Mouse (Mus musculus) intestine, postnatal 0 days (tissue): Measurements from ENCODE around the gene Hivep3. TPM values are rescaled to one million over a fixed set of nuclear protein-coding genes. Genes with fewer than 3 reads are reported as not detected.
A peak's percentile ranks its signal among the peaks of the same experiment; 100 is the strongest.

Source experiments
- ATAC-seq: fragments of 200-750 bp; cut with Nextera tagmentation; 2 replicates; pipeline ENCODE4 v1.8.0; 2017; ENCODE audit warnings: mild to moderate bottlenecking, moderate TSS enrichment, moderate library complexity
- H3K27ac ChIP-seq: fragments of 300-500 bp; sonication (generic); 2 replicates; pipeline ENCODE4 v1.5.1; 2014; ENCODE audit warnings: mild to moderate bottlenecking, low read depth, low read length, moderate library complexity
- H3K27me3 ChIP-seq: fragments of 300-500 bp; sonication (generic); replicated peaks from 2 replicates; pipeline ENCODE4 v1.6.1; 2014; ENCODE audit warnings: low read length, mixed read lengths; ENCODE audit not compliant: control insufficient read depth, insufficient read depth
- H3K36me3 ChIP-seq: fragments of 300-500 bp; sonication (generic); 2 replicates; pipeline ENCODE4 v1.6.1; 2014; ENCODE audit warnings: mild to moderate bottlenecking, moderate library complexity; ENCODE audit not compliant: control insufficient read depth, insufficient read depth
- H3K4me1 ChIP-seq: fragments of 300-500 bp; sonication (generic); replicated peaks from 2 replicates; pipeline ENCODE4 v1.6.1; 2014; ENCODE audit warnings: antibody characterized with exemption, low read length, mixed read lengths; ENCODE audit not compliant: control insufficient read depth, insufficient read depth
- H3K4me2 ChIP-seq: fragments of 300-500 bp; sonication (generic); replicated peaks from 2 replicates; pipeline ENCODE4 v1.6.1; 2014; ENCODE audit warnings: low read depth, mild to moderate bottlenecking, moderate library complexity
- H3K4me3 ChIP-seq: fragments of 300-500 bp; sonication (generic); 2 replicates; pipeline ENCODE4 v1.5.1; 2014; ENCODE audit warnings: low read depth, low read length
- H3K9ac ChIP-seq: fragments of 300-500 bp; sonication (generic); 2 replicates; pipeline ENCODE4 v1.6.1; 2014; ENCODE audit warnings: mild to moderate bottlenecking, low read depth, low read length
- H3K9me3 ChIP-seq: fragments of 300-500 bp; sonication (generic); 2 replicates; pipeline ENCODE4 v1.6.1; 2016; ENCODE audit warnings: mixed run types; ENCODE audit not compliant: control insufficient read depth
- CTCF ChIP-seq: sonication (generic); IDR thresholded peaks from 2 replicates; pipeline ENCODE4 v1.5.1; 2016; ENCODE audit warnings: low read depth, mild to moderate bottlenecking, control low read depth, antibody characterized with exemption, moderate library complexity
- WGBS: fragments of 180-500 bp; shearing (Covaris S2); extraction: QIAGEN DNeasy Blood & Tissue Kit; methylation state at CpG from one replicate; pipeline ENCODE4 v1.1.7; 2014; 5-methylcytosine and 5-hydroxymethylcytosine counted together
- polyA plus RNA-seq: library from polyadenylated mRNA; unstranded; fragments of >200 nt; fragmentation: Nextera tagmentation; extraction: Ambion mirVana; gene quantifications from 2 replicates; pipeline ENCODE4 v1.2.1, GENCODE M21; 2015

Gene Hivep3
- polyA plus RNA-seq, 1 experiment from 2014 or later: 4.1 TPM

GRCm38 (mm10) chr4:120149142-120149524, 415.5 kb downstream of the Hivep3 start:
- Histone ChIP-seq H3K27me3 (no peaks in the 10 kb centered on the region), H3K36me3 (no peaks in the 10 kb centered on the region), H3K9me3 (no peaks in the 10 kb centered on the region), H3K27ac (no peak overlapping the region), H3K4me2 (peak overlapping the region; percentile 54), H3K4me1 (no peaks in the 10 kb centered on the region), H3K4me3 (no peak overlapping the region), H3K9ac (no peak overlapping the region)
- 61% methylated on average over 3 of the region's 3 CpGs for WGBS
- peak; percentile 36; the same call in 1 of the 2 replicates for ATAC-seq
- TF ChIP-seq CTCF: peak; percentile 78

- no peak for ATAC-seq
- Histone ChIP-seq H3K9me3 (no peaks in the 10 kb centered on the region), H3K4me3 (no peak overlapping the region), H3K4me2 (no peak overlapping the region), H3K27me3 (no peaks in the 10 kb centered on the region), H3K27ac (no peak overlapping the region), H3K36me3 (no peaks in the 10 kb centered on the region), H3K4me1 (no peaks in the 10 kb centered on the region), H3K9ac (no peak overlapping the region)
- 59% methylated on average over 6 of the region's 6 CpGs for WGBS
- TF ChIP-seq CTCF: no peak
These were observed 416.8 kb downstream of the Hivep3 start for GRCm38 (mm10) chr4:120150345-120150920.

DNA sequence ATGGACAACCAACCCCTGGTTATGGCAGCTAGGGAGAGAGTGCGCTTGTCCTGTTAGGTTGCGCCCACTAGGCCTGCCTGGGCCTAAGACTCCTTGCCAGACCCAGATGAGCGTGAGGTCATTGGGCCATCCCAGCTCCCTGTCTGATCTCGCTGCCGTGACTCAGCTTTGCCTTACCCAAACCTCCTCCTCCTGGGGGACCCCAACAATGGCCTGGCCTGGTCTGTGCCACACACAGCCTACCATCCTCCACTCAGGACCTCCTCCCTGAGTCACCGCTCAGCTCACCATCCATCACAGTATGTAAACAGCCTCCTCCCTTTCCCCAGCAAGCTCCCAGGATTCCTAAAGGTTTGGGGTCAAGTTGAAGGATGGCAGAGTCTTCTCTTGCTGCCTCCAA, 418.3 kb downstream of the Hivep3 start:
- WGBS: 89% methylated on average over 6 of the region's 6 CpGs
- ATAC-seq: no peak
- H3K4me1 ChIP-seq: no peaks in the 10 kb centered on the region

GRCm38 (mm10) chr4:120152648-120153047, 419.1 kb downstream of the Hivep3 start:
- Histone ChIP-seq H3K4me1 (no peaks in the 10 kb centered on the region), H3K9ac (no peak overlapping the region), H3K4me2 (no peak overlapping the region), H3K9me3 (no peaks in the 10 kb centered on the region), H3K27me3 (no peaks in the 10 kb centered on the region), H3K4me3 (no peak overlapping the region), H3K36me3 (no peaks in the 10 kb centered on the region), H3K27ac (no peak overlapping the region)
- 65% methylated on average over 4 of the region's 4 CpGs for WGBS
- peak; percentile 58 for TF ChIP-seq CTCF
- ATAC-seq: no peak

More for the DNA sequence above, 418.3 kb downstream of the Hivep3 start:
- Histone ChIP-seq H3K27ac (no peak overlapping the region), H3K4me3 (no peak overlapping the region), H3K4me2 (no peak overlapping the region), H3K9me3 (no peaks in the 10 kb centered on the region), H3K9ac (no peak overlapping the region), H3K27me3 (no peaks in the 10 kb centered on the region), H3K36me3 (no peaks in the 10 kb centered on the region)
- TF ChIP-seq CTCF: no peak

DNA sequence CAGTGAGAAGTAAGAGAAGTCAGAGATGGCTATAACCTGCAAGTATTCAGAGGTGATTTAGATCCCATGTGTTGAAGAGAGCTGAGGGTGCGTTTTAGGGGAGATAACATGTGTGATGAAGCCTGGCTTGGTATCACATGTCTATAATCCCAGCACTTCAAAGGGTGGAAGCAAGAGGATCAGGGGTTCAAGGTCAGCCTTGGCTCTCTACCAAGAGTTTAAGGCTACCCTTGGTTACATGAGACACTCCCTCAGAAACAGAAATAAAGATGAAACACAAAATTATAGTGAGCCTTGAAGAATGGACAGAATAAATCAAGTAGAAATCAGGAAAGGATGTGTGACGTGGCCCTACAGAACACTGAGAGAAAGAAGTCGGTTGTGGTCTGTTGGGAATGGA, 420.2 kb downstream of the Hivep3 start:
- H3K4me2 ChIP-seq: no peak overlapping the region
- ATAC-seq: no peak
- H3K9ac ChIP-seq: no peak overlapping the region
- H3K27ac ChIP-seq: no peak overlapping the region
- H3K4me1 ChIP-seq: no peaks in the 10 kb centered on the region
- no peaks in the 10 kb centered on the region for H3K9me3 ChIP-seq
- no peaks in the 10 kb centered on the region for H3K27me3 ChIP-seq
- no peaks in the 10 kb centered on the region for H3K36me3 ChIP-seq
- 85% methylated on average over 3 of the region's 3 CpGs for WGBS
- TF ChIP-seq CTCF: no peak
- no peak overlapping the region for H3K4me3 ChIP-seq

- 50% methylated on average over 5 of the region's 5 CpGs for WGBS
- Histone ChIP-seq H3K4me2 (no peak overlapping the region), H3K36me3 (peaks cover under 1% of the 10 kb centered on the region; the same call in 1 of the 2 replicates), H3K4me1 (0 out of 2 replicates have a peak, but pooled peaks cover 4% of the 10 kb centered on the region), H3K27ac (no peak overlapping the region), H3K27me3 (no peaks in the 10 kb centered on the region), H3K9me3 (no peaks in the 10 kb centered on the region), H3K9ac (no peak overlapping the region), H3K4me3 (no peak overlapping the region)
- no peak for TF ChIP-seq CTCF
- no peak for ATAC-seq
These were observed 425.2 kb downstream of the Hivep3 start for GRCm38 (mm10) chr4:120158714-120159310.
